Mouse (Mus musculus) ovary, adult 18-20 months (tissue): ENCODE results near the gene Slc25a16.
"Not testable (repeated sequence)": the region's sequence is repeated elsewhere in the genome, so short reads cannot be mapped to it uniquely, and the experiment has no call there.

ENCODE experiments used
- DNase-seq: peaks from one replicate; pipeline ENCODE4 v3.0.0; 2022; ENCODE audit warnings: low spot score, mixed read lengths

Gene Slc25a16

DNA sequence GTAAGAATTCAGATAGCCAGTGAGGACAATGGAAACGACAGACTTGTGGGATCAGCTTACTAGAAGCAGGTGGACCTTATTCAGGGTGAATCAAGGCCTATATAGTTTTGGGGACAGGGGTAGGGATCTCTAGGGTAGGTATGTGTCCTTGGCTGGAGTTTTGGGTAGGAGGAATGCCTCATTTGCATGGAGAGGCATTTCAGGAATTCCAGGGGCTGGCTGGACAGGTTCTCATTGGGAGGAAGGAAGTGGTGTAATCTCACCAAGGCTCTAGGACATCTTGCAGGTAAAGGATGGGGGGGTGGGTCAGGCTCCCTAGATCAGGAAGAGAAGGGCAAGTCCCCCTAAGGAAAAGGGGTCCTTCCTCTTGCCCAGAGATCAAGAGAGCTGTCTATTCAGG, 17.6 kb upstream of the Slc25a16 start:
- DNase-seq = no peak

DNA sequence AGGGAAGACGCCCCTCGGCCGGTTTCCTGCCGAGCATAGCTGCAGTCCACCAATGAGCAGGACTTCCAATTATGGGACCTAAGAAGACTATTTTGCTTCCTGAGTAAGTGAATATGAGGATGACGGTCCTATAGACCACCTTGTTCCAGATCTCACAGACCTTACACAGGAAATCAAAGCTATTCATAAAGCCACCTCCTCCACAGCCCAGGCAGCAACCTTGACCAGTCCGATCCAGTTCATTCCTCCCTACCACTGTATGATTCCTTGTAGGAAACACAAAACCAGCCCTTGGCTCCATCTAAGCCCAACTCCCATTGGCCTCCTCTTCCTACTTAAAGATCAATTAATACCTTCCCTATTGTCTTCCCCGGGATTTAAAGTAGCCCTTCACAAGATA, 14.1 kb upstream of the Slc25a16 start:
- no peak for DNase-seq

DNA sequence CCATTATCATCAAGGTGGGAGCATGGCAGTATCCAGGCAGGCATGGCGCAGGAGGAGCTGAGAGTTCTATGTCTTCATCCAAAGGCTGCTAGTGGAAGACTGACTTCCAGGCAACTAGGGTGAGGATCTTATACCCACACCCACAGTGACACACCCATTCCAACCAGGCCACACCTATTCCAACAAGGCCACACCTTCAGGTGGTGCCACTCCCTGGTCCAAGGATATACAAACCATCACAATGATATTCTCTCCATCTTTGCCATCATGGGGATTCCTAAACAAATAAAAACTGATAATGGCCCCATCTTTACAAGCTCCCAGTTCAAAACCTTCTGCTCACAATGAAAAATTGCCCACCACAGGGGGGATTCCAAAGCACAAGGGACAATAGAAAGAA, 11.5 kb upstream of the Slc25a16 start, which contains the start of gene Tet1:
Gene Tet1, minus strand, starts transcription at position 101 of the 400 bp plus-strand sequence.
- not testable (repeated sequence) for DNase-seq

DNA sequence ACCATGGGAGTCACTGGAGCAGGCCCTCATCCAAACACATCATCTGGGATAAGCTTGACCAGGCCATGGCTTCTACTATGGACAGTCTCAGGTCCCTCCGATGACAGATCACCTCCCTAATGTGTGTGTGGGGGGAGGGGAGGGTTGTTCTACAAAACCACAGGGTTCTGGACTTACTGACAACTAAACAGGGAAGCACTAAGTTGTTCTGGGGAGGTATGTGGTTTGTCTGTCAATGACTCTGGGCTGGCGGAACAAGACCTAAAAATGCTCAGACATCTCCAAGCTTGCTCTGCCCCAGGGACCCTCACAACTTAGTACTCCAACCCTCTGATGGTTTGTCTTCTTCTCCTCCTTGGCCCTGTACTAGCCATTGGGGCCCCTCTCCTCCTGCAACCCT, 9.3 kb upstream of the Slc25a16 start:
- DNase-seq = no peak

GRCm38 (mm10) chr10:62918985-62919384, 1.4 kb upstream of the Slc25a16 start:
- no peak for DNase-seq

DNA sequence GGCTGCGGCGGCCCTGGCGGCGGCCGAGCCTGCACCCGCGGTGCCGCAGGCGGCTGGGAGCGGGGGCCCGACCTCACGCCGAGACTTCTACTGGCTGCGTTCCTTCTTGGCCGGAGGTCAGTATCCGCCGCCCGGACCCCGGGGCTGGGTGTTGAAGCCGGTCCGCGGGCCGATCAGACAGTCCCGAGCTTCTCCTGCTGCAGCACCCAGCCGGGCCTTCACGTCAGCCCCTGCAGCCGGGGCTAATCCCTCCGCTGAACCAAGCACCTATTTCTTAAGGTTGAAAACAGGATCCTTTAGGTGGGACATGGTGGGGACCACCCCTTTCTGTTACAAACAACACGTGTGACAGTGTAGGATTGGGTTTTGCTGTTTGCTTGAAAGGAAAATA, 328 bp downstream of the Slc25a16 start:
- DNase-seq = no peak

DNA sequence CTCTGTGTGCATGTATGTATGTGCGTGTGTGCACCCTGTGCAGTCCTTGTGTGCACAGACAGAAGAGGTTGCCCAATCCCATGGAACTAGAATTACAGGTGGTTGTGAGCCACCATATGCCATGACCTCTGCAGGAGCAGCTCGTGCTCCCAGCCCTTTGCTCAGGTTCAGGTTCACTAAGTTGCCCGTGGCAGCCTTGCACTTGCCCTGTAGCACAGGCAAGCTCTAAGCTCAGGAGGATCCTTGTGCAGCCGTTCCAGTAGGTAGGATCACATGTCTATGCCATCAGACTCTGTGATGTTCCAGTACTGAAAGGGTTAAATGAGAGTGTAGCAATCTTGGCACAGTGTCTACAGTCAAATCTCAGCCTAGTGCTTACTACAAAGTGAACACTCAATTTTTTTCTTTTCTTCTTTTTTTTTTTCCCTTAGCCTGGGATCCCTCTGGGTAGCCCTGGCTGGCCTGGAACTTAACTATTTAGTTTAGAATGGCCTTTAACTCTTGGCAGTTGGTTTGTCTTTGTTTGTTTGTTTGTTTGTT, 3.7 kb downstream of the Slc25a16 start:
- DNase-seq = no peak

- DNase-seq = no peak
These were observed 11.9 kb downstream of the Slc25a16 start for GRCm38 (mm10) chr10:62932381-62932780.

DNA sequence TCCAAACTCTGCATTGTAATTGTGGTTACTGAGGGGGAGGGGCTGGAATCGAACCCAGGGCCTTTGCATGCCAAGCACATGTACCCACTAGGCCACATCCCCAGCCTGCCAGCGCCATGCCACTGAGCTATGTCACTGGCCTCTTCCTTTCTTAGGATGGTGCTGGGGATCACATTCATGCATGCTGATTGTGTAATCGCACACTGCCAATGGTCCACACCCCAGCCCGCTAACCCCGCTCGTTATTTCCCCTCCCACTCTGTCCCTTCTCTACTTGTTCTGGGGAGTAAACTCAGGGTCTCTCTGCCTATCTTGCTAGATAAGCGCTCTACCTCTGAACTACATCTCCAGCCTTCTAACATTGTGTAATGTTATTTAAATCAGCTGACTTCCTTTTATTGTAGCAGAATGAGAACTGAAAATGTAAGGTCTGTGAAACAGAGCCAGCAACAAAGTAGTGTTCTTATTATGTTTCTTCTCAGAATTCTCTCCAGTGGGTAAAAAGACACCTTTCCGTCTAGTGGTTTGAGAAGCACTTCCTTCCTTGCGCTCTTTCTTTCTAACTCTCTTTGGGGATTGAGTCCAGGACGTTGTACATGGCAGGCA, 24.6 kb downstream of the Slc25a16 start:
- DNase-seq = no peak

DNA sequence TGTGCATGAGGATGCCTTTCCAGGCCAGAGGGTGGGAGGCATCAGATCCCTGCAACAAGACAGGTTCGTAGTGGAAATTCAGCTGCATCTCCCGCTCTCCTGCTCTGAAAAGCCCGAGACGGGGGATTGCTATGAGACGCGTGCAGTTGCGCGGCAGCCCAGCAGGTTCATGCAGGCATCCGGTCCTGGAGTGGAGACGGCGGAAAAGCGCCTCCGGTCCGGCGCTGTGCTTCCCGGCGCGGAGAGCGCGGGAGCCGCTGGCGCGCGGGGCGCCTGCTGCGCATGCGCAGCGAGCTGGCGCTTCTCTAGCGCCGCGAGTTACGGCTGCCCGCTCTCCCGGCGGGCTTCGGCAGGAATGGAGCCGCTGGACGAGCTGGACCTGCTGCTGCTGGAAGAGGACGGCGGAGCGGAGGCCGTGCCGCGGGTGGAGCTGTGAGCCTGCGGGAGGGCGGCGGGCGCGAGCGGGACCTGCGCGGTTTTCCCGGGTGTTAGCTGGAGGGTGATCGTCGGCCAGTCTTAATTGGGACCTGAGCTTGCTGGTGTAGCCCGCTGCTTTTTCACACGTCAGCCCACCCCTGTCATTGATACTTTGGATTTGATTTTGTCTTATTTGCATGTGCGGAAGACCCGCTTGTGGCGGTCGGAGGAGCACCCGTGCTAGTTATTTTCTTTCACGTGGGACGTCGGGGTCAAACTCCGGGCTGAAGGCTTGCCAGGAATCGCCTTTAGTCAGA, 26.5 kb downstream of the Slc25a16 start, which contains the start of gene Dna2:
Gene Dna2, plus strand, starts transcription at position 289 of the 734 bp plus-strand sequence.
- DNase-seq = peak; percentile 76

DNA sequence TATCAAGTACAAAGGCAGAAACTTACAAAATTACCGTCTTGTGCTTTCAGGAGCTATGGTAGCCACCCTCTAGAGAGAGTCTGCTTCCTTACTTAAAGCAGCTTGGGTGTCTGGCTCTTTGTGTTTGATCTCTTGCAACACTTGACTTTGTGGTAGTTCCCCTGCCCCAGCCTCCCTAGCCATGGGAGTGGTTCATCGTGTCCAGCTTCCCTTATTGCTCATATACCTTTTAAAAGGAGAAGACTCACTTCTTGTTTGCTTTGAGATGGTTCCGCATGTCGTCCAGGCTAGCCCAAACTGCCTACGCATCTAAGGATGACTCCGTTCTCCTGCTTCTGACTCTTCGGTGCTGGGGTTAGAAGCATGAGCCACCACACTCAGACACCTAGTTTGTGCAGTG, 28.1 kb downstream of the Slc25a16 start:
- DNase-seq = no peak

DNA sequence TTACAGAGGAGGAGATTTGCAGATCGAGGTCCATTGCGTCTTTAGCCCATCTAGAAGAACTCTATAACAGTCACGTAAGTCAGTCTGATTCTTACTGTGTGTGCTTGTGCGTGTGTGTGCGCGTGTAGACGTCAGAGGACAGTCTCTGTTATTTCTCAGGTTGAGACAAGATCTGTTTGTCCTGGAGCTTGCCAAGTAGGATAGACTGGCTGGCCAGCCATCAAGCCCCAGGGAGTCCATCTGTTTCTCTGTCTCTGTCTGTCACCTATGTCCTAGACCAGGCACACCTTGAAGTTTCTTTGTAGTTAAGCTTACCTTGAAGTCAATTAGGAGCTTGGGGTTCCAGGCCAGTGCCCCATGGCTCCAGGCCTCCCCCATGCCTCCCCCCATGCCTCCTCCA, 43.5 kb downstream of the Slc25a16 start:
- DNase-seq = no peak

DNA sequence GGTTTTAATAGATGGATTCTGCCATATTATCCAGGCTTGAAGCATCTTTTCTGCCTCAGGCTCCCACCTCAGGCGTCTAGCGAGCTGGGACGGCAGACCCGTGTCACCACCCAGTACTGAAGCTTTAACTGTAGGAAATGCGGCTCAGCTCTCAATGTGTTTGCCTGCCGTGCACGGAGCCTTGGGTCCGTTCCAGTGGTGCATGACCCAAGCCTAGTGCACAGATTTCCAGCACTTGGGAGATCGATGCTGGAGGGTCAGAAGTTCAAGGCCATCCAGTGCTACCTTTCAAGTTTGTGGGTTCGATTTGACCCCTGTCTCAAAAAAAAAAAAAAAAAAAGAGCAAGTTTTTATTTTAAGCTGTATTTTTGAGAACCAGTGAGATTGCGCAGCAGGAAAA, 45.4 kb downstream of the Slc25a16 start:
- DNase-seq = no peak

DNA sequence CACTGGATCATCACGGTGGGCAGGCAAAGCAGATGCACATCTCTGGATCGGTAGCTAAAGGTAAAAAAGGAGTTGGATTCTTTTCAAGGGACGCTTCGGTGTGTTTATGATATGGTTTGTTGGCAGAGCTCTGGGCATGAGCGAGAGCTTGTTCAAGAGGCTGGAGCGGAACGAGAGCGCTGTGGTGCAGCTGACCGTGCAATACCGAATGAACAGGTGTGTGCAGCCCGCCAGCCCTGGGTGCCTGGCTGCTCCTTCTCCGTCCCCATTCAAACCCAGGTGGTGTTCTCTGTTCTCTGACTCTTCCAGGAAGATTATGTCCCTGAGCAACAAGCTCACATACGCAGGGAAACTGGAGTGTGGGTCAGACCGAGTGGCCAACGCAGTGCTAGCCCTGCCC, 45.9 kb downstream of the Slc25a16 start:
- no peak for DNase-seq

GRCm38 (mm10) chr10:62971821-62972220, 51.4 kb downstream of the Slc25a16 start:
- no peak for DNase-seq

- no peak for DNase-seq
These were observed 59.2 kb downstream of the Slc25a16 start for GRCm38 (mm10) chr10:62979667-62980038.

DNA sequence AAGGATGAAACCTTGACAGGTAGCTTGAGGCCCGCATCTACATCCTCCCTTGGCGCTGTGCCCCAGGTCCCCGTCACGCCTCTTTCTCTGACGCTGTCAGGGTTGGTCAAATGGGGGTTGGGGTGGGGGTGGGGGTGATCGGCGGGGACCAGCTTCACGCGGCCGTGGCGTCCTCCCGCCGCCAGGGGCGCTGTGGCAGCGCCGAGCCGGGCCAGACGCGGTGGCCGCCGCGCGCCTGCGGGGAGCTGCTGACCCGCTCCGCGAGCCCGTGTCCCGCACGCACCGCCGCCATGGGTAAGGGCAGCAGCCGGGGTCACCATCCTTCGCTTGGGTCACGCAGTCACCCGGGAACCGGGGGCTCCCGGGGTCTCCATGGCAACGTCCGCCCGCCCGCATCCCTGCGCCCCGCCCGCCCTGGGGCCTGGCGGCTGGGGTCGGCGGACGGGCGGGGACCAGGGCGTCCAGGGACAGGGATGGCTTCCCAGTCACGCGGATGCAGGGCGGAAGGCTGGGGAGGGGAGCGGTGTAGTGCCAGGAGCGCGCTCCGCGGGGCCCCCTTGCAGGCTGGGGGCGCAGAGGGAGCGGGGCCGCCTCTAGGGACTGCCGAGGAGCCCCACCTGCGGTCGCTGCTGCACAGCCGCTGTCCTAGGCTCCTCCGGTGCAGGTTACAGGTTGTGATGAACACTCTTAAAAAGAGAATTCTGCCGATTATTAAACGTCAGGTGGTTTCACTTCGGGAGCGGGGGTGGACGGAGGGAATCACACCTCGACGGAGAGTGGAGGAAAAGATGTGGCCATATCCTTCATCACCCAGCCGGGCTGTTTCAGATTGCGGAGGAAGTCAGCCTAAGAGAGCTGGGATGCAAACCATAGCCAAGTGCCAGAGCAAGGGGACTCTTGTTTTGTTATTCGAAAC, 59.9 kb downstream of the Slc25a16 start, which contains the start of gene Rufy2:
Gene Rufy2, plus strand, starts transcription at position 185 of the 916 bp plus-strand sequence.
- DNase-seq = peak; percentile 44

GRCm38 (mm10) chr10:62984072-62984471, 63.6 kb downstream of the Slc25a16 start:
- no peak for DNase-seq

DNA sequence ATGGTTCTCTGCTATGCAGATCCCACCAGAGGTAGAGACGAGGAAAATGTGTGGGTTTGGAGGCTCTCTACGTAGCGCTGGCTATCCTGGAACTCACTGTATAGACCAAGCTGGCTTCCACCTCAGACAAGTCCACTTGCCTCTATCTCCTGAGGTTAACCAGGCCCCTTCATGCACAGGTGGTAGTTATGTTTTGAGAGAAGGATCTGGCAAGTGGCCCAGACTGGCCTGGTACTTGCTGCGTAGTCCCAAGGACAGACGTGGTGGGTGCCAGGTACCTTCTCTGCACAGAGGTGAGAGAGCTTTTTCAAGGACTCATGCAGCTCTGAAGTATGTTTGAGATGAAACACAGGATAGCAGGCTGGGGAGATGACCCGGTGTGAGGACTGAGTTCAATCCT, 64.1 kb downstream of the Slc25a16 start:
- DNase-seq = peak; percentile 23

DNA sequence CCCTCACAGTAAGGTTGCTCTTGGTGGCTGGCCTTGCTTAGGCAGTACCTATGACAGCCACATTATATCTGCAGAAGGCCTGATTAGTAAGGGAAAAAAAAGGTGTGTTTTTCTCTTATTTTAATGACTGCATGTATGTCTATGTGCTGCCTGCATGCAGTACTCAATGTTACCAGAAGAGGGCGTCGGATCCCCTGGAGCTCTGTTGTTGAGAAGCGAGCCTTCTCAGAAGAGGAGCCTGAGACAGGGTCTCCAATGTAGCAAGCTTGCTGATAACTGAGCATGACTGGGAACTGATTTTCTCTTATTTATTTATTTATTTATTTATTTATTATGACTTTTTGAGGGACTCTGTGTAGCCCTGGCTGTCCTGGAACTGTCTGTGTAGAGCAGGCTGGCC, 66.9 kb downstream of the Slc25a16 start:
- DNase-seq = no peak

DNA sequence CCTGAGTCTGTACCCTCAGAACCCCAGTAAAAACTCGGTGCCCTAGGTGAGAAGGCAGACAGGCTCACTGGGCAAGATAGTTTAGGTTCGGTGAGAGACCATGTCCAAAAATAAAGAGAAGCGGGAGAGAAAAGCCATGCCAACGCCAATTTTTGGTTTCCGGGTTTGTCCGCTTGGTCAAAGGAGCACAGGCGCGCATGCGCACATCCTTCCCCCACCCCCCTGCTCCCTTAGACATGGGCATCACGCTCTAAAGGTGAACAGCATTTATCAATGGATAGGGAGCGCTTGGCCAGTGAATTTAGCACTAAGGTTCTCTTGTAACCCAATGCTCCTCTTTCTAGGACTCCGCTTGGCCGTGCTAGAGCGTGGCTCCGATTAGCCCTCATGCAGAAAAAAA, 70.2 kb downstream of the Slc25a16 start:
- DNase-seq = no peak

DNA sequence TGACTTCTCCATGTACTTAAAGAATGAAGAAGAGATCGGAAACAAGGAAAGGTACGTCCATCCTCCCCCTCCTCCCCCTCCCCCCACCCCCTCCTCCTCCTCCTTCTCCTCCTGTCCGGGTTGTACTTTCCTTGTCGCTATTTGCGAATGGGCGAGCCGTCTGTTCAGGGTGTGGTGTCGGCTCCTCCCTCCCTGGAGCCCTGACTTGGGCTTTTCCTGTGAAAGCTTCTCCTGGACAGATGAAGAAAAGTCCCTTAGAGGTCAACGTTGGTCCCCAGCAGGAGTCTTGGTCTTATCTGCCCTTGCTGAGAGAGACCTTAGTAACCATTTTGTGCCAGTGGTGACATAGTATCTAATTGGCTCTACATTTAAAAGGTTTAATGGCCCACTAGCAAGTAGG, 73.6 kb downstream of the Slc25a16 start:
- no peak for DNase-seq
